Mouse (Mus musculus) Muller cell, postnatal 12 days (primary cell): Measurements from ENCODE around the gene Ndufs1.
A peak's percentile ranks its signal among the peaks of the same experiment; 100 is the strongest.

Experiments
- DNase-seq: peaks from one replicate; pipeline ENCODE4 v3.0.0-alpha.2; 2015; ENCODE audit errors: inconsistent ontology term

Gene Ndufs1

GRCm38 (mm10) chr1:63115540-63115939 is 61.1 kb downstream of the Ndufs1 start:
- peak; percentile 17 for DNase-seq

- no peak for DNase-seq
These were observed 61.5 kb downstream of the Ndufs1 start for GRCm38 (mm10) chr1:63115096-63115495.

GRCm38 (mm10) chr1:63114136-63114781 is 62.4 kb downstream of the Ndufs1 start, which contains the start of gene Ino80d:
Gene Ino80d (minus strand): TSS chr1:63114667.
- peak; percentile 91 for DNase-seq

- DNase-seq = peak; percentile 61
These were observed 63.1 kb downstream of the Ndufs1 start for GRCm38 (mm10) chr1:63113274-63114135.

GRCm38 (mm10) chr1:63112865-63113261 is 63.8 kb downstream of the Ndufs1 start:
- peak; percentile 44 for DNase-seq

- DNase-seq = no peak
These were observed 64.3 kb downstream of the Ndufs1 start for GRCm38 (mm10) chr1:63112151-63112864.

- peak; percentile 7 for DNase-seq
These were observed 65.9 kb downstream of the Ndufs1 start for GRCm38 (mm10) chr1:63110536-63111285.

GRCm38 (mm10) chr1:63107614-63108327 is 68.9 kb downstream of the Ndufs1 start:
- no peak for DNase-seq

- no peak for DNase-seq
These were observed 73.7 kb downstream of the Ndufs1 start for GRCm38 (mm10) chr1:63102758-63103451.

- DNase-seq = no peak
These were observed 76.4 kb downstream of the Ndufs1 start for GRCm38 (mm10) chr1:63100196-63100595.

GRCm38 (mm10) chr1:63098831-63099230 is 77.8 kb downstream of the Ndufs1 start:
- DNase-seq = peak; percentile 70

GRCm38 (mm10) chr1:63096071-63096470 is 80.6 kb downstream of the Ndufs1 start:
- DNase-seq = peak; percentile 4
